Mouse (Mus musculus) cerebellum, adult 11 months (tissue): Measurements from ENCODE around the gene Pnmt.
"Not testable (repeated sequence)": the region's sequence is repeated elsewhere in the genome, so short reads cannot be mapped to it uniquely, and the experiment has no call there.

Experiments used
- DNase-seq: peaks from one replicate; pipeline ENCODE4 v3.0.0; 2022

Pnmt gene

DNA sequence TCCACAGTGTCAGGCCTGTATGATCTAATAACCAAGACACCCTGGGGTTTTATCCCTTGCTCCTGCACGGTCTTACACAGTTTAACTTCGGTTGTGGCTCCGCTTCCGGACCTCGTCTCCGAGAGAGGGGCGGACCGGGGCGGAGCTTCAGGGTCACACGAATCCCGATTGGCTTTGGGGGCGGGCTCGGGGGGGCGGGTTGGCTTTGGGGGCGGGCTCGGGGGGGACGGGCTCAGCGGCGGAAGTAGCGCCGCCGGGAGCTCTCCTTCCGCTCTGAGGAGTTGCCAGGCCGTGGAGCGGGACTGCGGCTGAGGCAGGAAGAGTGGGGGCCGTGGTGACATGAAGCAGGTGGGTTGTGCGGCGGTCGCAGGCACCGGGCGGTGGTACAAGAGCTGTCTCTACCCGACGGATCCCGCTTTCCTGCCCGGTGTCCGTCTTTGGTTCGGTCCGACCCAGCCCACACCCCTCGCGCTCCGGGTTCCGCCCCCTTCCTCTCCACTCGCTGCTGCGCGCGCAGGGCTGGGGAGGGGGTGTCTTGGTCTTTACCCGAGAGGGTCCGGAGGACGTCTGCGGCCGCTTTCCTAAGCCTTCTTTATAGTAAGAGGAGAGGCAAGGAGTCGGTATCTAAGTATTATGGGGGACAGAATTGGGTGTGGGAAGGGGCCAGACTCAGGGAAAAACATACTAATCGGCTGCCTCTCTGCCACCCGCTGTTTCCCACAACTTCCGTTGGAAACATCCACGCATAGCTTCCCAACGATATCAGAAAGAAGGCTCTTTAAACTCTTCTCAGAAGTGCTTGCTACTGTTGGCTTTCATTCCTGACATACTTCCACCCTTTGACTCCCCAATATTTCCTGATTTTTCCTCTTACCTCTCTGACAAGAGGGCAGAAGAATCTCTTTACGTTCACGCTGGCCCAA lies 27.8 kb upstream of the Pnmt start, which contains the start of gene Stard3:
Stard3 (plus strand) TSS at position 208 of the 923 bp plus-strand sequence.
- DNase-seq: peak; percentile 83

DNA sequence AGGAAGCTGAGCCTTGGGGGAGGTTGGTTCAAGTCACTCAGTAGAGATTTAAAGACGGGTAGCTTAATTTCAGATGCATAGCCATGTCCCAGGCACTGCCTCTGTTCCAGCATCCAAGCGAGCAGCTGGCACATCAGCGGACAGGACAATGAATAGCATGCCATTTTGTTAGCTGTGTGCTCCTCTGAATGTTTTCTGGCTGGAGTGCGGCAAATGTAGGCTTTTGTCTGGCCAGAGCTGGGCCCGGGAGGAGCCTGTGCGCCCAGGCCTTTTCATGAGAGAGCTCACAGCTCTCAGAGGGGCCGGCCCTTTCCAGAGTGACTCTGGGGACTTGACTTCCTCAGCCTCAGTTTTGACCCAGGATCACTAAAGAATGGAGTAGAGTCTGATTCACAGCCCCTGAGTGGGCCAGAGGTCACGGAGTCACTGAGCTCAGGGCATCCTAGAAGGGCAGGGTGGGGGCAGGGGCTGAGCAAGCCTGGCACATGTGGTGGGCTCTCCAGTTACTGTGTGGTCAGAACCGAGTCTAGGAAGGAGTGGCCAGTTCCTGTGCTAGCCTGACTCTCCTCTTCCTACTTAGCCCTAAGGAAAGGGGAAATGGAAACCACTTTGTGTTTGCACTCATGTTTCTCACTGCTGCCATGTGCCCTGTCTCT lies 25.3 kb upstream of the Pnmt start:
- DNase-seq: no peak

DNA sequence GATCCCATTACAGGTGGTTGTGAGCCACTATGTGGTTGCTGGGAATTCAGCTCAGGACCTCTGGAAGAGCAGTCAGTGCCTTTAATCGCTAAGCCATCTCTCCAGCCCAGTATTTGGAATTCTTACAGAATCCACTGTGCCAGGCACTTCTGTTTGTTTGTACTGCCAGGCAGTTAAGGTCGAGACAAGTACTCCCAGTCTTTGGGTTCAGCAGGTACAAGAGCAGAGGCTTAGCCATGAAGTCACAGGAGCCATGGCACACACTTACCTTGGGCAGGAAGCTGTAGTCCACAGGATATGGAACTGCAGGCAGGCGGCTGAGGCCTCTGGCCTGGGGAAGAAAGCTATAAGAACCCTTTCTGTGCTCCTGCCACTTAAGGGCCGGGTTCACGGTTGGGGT lies 22.4 kb upstream of the Pnmt start:
- DNase-seq: no peak

DNA sequence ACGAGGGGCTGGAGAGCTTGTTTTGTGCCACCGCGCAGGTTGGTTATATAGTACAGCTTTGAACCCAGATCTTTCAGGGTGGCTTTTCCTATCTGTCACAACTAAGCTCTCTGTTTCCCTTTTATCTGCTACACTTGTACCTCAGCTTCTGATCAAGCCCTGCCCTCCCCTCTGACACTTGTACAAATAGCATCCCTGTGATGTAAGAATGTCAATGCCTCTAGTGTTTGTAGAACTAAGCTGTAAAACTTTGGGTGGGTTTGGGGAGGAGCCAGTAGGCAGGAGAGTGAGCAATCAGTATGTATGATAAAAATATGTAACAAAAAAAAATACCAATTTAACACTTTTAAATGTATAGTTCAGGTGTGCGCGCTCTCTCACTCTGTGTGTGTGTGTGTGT lies 21.8 kb upstream of the Pnmt start:
- no peak for DNase-seq

DNA sequence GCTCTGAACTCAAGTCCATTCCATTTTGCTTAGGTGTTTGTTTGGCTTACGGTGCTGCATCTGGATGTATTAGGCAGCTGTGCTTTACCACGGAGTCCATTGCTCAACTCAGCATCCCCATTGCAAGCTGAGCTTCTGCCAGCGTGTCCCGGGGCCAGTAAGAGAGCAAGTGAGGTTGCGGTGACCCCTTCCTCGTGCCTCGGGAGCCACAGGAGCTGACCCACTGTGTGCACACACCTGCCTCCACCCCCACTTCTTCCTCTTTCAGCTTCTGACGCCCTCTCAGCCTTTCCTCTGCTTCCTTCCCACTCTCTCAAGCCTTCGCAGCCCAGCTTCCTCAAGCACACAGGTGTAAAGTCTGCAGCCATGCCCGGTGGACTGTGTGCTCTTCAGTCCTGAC lies 20.0 kb upstream of the Pnmt start:
- no peak for DNase-seq

DNA sequence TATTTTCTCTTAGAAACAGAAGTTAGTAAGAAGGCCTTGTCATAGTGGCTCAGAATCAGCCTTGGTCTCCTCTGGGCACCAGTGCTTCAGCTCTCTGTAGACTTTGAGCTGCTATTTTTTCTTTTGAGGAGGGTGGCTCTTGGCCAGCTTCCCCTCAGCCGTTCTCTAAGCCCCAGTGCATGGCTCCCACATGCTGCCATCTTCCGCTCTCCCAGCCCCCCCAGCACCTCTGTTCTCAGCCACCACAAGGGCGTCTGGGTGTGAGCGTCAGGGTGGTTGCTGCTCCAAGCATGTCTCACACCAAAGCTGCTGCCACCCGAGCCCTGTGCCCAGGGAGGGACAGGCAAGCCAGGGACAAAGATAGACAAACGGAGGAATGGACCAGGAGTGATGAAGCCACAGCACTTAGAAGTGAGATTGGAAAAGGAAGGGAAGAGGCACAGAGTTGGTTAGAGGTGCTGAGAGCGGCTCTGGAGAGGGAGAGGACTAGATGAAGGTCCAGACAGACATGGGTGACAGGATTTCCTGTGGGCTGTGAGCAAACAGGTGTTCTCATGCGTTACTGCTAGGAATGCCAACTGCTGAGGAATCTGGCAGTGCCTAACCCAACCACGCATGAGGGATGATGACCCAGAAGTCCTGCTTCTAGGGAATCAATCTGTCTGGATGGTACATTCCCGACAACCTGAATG lies 18.9 kb upstream of the Pnmt start:
- DNase-seq: no peak

DNA sequence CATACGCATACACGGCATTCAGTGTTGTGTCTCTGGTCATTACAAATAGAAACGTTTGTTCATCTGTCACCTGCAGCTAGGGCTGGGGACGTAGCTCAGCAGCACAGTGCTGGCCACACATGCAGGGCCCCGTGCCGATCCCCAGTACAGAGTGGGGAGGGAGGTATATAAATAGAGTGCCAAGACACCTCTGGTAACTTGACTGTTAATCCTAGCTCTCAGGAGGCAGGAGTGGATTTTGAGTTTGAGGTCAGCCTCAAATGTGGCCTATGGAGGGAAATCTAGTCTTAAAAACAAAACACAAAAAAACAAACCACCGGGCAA lies 18.4 kb upstream of the Pnmt start:
- DNase-seq: no peak

DNA sequence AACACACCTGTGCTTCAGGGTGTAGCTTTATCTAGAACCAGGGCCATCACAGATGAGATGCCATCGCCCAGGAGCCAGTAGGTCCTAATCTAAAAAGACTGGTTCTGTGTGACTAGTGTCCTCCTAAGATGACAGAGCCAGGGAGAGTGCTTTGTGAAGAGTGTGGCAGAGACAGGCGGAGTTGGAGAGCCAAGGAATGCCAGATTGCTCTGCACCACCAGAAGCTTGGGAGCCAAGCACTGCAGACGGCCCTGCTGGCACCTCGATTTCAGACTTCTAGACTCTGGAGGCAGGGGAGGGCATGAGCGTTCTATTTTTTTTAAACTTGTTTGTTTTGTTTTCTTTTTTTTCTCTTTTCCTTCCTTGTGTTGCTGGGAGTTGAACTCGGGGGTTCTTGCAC lies 16.9 kb upstream of the Pnmt start:
- DNase-seq: no peak

DNA sequence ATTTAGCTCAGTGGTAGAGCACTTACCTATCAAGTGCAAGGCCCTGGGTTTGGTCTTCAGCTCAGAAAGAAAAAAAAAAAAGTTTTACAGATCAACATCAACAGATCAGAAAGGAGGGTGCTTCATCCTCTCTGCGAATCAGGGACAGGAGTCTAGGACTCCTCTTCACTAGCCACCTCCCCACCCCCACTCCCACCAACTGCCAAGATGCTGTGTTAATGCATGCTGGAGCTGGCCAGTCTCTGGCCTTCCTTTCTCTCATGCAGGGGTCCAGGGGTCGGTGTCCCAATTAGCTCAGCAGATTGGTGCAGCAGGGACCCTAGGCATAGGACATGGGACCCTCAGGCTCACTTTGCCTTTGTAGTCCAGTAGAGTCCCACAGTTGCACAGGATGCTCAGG lies 15.7 kb upstream of the Pnmt start:
- DNase-seq: no peak

DNA sequence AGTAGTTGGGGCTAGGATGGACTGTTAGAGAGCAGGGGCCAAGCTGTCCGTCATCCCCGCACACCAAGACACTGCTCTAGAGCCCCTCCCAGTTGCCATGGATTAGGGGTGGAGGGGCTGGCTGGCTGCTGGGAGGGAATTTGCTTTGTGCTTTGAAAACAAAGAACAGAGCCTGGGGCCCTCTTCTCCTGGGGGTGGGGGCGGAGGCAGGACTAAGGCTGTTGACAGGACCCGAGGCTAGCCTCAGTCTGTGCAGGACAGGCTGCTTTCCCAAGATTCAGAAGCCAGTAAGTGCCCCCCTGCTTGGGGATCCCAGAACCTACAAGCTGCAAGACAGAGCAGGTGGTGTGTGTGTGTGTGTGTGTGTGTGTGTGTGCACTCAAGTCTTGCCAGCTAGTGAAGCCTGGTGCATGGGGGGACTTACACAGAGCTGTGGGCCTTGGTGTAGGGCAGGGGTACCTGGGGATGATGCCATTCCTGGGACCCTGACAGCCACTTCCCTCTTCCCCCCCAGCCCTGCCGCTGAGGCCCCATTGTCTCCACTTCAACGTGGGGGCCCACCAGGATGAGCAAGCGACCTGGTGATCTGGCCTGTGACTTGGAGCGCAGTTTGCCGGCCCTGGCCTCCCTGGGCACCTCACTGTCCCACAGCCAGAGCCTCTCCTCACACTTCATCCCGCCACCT lies 14.6 kb upstream of the Pnmt start:
- DNase-seq: no peak

DNA sequence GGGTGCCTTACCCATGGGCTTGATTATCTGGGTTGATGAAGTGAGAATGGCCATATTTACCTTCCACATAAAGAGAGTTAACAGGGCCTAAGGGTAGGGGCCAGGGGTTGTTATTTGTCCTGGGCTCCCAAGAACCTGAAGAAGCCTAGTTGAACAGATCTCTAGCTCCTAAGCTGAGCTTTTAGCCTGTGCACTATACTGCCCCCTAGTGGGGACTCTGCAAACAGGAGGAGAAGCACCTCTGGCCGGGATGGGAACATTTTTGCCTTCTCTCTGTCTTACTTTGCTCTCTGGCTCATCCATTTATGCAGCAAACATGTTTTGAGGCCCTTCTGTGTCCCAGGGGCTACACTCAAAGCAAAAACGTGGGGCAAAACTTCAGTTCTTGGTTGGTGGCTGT lies 13.8 kb upstream of the Pnmt start:
- DNase-seq: peak; percentile 61

DNA sequence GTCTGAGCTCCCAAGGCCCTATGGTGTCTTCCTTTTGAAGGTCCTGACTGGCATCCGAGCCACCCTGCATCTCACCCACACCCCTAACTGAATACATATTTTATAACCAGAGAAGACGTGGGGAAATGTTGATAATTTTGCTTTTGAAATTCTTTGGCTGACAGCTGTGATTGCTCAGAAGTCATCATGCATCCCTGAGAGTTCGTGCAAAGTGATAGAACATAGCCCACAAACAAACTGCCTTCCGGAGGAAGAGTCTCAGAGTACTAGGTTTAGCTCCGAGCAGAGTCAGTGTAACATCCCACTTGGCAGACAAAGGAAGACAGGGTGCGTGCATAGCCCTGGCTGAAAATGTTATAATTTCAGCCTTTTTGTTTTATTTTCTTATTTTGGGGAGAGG lies 13.0 kb upstream of the Pnmt start:
- no peak for DNase-seq

DNA sequence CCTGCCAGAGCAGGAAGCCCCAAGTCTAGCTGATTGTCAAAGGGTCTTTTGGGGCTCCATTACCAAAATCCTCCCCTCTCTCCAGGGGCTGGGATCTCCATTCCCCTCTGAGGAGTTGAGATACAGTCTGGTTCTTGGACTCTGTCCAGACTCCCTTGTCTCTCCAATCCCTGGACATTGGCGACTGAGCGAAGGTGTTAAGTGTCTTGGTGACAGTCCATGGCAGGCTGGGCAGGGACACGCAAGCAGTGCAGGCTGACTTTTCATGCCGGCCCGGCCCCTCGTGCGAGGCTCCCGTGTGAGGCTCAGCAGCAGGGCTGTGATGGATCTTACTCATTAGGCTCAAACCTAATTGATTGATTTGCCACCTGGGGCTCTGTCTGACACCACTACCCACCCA lies 12.0 kb upstream of the Pnmt start:
- no peak for DNase-seq

DNA sequence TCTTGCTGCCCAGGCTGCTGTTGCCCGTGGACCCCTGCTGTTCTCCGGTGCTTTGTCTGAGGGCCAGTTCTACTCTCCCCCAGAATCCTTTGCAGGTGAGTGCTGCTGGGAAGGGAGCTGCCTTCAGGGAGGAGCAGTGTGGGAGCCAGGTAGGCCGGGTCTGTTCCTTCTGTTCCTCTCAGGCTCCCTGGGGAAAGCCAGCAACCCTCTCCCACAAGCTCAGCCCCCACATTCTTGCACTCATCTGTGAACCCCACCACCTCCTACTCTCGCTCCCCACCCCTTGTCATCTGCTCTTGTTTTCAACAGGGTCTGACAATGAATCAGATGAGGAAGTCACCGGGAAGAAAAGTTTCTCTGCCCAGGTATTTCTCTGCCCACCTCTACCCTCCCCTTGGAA lies 9.5 kb upstream of the Pnmt start:
- no peak for DNase-seq

DNA sequence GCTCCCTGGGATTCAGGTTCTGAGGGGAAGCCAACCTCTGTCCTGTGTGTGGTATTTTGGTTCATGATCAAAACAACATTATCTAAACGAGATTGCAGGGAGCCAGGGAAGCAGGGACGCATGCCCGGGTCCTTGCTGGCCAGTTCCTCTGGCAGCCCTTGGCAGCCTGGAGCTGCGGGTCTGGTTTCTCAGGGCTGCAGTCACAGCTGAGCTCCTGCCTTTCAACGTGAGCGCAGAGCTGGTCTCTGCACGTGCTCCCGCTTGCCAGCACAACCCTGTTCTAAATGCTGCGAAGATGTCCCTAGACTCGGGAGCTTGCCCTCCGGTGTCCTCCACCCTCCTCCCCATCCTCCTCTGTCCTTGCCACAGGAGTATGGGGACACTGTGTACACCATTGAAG lies 8.5 kb upstream of the Pnmt start:
- no peak for DNase-seq

DNA sequence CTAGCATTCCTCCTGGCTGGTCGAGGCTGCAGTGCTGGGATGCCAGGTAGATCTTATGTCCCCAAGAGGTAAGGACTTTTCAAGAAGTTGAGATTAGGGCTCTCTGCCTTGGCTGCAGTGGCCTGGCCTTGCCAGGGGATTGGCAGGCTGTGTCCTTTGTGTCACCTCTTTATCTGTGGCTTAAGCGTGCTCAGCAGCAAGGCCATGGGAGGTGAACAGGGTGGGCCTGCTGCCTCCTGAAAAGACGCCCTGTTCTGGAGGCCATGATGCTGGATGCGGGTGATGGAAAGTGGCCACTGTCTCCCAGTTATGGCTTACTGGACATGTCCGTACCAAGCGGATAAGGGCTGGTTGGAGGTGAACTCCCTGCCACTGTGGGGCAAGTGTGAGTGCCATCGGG lies 6.9 kb upstream of the Pnmt start:
- no peak for DNase-seq

DNA sequence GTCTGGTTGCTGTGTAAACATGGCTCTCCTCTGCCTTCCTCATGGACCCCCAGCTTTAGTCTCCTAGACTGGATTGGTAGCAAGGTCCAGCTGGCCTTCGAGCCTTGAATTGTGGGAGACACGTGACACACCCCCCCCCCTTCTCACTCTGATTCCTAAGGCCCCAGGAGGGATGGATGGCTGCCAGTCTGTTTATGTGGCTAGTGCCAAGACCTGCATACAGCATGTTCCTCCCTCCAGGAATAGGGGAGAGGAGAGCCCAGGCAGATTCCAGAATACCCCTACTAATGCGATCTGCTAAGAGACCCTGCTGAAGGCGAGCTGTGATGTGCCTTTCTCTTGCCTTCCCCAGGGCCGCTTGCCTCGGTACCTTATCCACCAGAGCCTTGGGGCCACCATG lies 6.1 kb upstream of the Pnmt start:
- peak; percentile 69 for DNase-seq

DNA sequence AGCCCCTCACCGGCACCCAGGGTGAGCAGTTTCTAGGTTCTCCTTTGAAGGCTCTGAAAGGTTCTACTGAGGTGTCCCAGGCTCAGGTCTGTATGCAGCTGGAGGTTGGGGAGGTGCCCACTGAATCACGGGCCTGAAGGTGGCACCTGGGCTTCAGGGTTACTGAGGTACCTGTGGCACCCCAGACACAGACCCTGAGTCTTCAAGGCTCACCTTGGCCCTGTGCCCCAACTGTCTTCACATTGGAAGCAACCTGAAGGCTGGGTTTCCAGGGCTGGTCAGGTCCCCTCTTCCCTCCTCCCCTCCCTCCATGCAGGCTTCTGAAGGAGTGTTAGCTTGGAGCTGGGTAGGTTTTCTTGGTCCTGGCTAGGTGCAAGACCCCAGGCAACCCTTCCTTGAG lies 4.6 kb upstream of the Pnmt start:
- DNase-seq: no peak

DNA sequence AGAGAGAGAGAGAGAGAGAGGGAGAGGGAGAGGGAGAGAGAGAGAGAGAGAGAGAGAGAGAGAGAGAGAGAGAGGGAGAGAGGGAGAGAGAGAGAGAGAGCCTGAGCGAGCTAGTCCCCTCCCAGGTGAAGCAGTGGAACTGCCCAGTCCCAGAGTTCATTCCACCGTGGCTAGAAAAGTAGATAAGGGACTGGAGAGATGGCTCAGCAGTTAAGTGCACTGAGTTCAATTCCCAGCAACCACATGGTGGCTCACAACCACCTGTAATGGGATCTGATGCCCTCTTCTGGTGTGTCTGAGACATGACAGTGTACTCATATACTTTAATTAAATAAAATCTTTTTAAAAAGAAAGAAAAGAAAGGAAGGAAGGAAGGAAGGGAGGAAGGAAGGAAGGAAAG lies 3.8 kb upstream of the Pnmt start:
- not testable (repeated sequence) for DNase-seq

DNA sequence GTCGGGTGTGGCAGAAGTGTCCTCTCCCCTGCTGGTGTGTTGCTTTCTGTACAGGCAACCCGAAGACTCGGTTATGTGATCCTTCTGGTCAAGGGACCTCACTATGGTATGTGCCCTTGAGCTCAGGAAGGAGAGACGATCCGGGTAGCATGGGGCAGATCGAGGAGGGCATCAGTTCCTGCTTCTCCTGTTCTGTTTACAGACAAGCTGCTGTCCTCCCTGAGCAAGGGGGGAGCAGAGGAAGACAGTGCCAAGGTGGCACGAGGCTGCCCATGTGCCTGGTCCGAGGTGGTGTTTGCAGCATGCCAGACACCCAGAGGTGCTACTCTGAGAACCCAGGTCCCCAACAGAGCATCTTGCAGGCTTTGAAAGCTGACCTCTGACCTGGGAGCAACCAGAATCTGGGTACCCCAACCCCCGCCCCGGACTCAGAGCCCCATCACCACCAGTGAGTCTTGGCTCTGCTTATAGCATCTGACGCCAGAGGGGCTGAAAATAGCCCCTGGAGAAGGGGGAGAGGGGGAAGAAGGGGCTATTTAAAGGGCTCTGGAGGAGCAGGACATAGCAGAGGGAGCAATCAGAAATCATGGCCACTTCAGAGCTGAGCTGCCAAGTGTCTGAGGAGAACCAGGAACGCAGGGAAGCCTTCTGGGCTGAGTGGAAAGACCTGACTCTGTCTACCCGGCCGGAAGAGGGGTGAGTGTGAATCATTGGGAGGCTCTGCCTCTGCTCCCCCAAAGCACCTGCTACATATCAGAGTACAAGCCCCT lies 2.8 kb upstream of the Pnmt start, which contains the start of gene Tcap:
Tcap (plus strand) TSS at position 551 of the 770 bp plus-strand sequence.
- DNase-seq: peak; percentile 69

DNA sequence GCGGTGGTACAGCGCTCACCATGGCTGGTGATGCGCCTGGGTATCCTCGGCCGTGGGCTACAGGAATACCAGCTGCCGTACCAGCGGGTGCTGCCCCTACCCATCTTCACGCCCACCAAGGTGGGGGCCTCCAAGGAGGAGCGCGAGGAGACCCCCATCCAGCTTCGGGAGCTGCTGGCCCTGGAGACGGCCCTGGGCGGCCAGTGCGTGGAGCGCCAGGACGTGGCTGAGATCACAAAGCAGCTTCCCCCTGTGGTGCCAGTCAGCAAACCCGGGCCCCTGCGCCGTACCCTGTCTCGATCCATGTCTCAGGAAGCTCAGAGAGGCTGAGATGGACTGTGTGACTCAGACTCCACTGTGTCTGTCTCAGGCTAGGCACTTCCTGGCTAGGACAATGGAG lies 2.0 kb upstream of the Pnmt start:
- DNase-seq: no peak
